Mouse (Mus musculus) cerebellum, postnatal 4 days (tissue): Measurements from ENCODE around the gene Smok3c.
"Not testable (repeated sequence)": the region's sequence is repeated elsewhere in the genome, so short reads cannot be mapped to it uniquely, and the experiment has no call there.

ENCODE experiments used
- DNase-seq, 2 experiments: peaks; one replicate each; pipeline ENCODE4 v3.0.0; 2022; ENCODE audit warnings: low spot score in 2 of 2, mixed read lengths in 1 of 2

The Smok3c gene

DNA sequence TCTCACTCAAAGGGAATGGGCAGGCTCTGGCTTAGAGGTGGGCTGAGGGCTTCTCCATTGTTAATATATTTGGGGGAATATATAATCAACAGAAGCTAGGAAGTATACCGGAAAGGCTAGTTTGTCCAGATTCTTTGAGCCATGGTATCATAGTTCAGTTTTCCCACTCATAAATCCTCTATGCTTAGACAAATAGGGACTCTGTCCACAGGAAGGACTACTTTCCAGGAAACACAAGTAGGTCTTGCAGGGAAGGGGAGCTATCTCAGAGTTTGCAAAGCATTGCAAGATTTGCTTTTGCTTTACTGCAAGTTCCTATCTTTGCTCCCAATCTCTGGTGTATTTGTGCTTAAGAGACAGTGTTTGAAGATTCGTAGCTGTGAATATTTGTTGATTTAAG, 52.0 kb downstream of the Smok3c start:
- no peak for DNase-seq

DNA sequence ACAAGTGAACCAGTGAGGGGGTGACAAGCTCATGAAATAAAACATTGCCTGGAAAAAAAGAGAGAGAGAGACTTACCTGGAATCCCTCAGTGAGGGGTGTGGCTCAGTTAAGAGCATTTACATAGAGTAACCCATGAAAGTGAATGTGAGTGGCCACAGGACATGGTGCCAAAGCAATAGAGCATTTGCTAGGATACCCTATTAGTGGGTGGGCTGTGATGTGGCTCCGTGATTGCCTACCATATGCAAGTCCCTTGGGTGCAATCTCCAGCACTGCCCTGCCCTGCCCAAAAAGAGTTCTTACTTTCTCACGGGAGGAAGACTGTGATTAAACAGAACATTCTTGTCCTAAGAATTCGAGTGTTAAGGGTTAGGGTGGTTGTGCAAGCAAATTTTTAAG, 54.1 kb downstream of the Smok3c start:
- DNase-seq = no peak

- DNase-seq = not testable (repeated sequence)
Observed at GRCm38 (mm10) chr5:138109847-138110396, 56.9 kb downstream of the Smok3c start.
